Mouse (Mus musculus): Measurements from ENCODE around the gene Onecut3. TPM values are rescaled to one million over a fixed set of nuclear protein-coding genes. Genes with fewer than 3 reads are reported as not detected.
A peak's percentile ranks its signal among the peaks of the same experiment; 100 is the strongest.

Gene Onecut3
- polyA plus RNA-seq, 1 experiment from 2014 or later: 0.05 TPM

DNA sequence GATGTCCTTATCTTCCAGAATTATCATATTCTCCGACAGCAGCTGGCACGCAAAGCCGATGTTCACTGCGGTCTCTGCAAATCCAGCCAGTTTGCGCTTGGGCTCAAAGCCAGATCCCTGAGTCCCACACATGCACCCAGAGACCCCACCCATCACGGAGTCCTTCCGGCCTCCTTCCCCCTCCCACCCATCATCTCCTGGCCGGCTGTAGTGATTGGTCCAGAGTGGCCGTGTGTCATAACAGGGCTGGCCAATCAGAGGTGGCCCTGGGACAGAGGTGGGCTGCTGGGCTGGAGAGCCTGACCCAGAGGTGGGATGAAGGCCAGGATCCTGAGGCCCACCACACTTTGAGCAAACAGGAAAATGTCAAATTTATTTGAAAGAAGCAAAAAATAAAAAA, 31.5 kb downstream of the Onecut3 start:
- Histone ChIP-seq H3K4me2 (replicated peaks; ENCODE audit: low read depth) (no peak overlapping the region), H3K36me3 (ENCODE audit: control insufficient read depth, insufficient read depth) (no peaks in the 10 kb centered on the region), H3K27ac (ENCODE audit: low read depth, low read length) (no peak overlapping the region), H3K4me1 (replicated peaks; ENCODE audit: control insufficient read depth, insufficient read depth, low read length) (no peaks in the 10 kb centered on the region), H3K9ac (ENCODE audit: low read depth, low read length) (no peak overlapping the region), H3K9me3 (ENCODE audit: control insufficient read depth) (no peaks in the 10 kb centered on the region), H3K27me3 (replicated peaks; ENCODE audit: control insufficient read depth, insufficient read depth, low read length) (no peaks in the 10 kb centered on the region), H3K4me3 (ENCODE audit: low read depth, low read length) (no peak overlapping the region)
- 30% methylated on average over 9 of the region's 9 CpGs for WGBS
- TF ChIP-seq CTCF (IDR thresholded peaks at IDR 0.05; ENCODE audit: low read depth): no peak
- peak; percentile 46; the same call in 1 of the 2 replicates for ATAC-seq

DNA sequence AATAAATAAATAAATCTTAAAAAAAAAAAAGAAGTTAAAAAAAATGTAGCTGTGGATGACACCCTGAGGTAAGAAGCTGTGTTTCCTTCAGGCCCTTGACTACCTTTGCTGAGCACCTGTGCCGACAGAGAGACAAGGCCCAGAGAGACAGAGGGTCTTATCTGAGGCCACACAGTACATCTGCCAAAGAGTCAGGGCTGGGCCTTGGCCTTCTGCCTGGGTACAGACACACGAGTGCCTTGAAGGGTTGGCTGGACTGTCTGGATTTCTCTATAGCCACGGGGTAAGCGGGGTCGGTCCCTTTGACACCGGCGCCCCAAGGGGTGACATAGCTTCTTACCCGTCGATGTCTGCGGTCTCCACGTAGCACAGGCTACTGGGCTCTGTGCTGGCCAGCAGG, 38.1 kb downstream of the Onecut3 start:
- Histone ChIP-seq H3K4me3 (ENCODE audit: low read depth, low read length) (no peak overlapping the region), H3K27ac (ENCODE audit: low read depth, low read length) (no peak overlapping the region), H3K27me3 (replicated peaks; ENCODE audit: control insufficient read depth, insufficient read depth, low read length) (peaks cover 20% of the 10 kb centered on the region), H3K36me3 (ENCODE audit: control insufficient read depth, insufficient read depth) (no peaks in the 10 kb centered on the region), H3K9ac (ENCODE audit: low read depth, low read length) (no peak overlapping the region), H3K4me2 (replicated peaks; ENCODE audit: low read depth) (no peak overlapping the region), H3K4me1 (replicated peaks; ENCODE audit: control insufficient read depth, insufficient read depth, low read length) (no peaks in the 10 kb centered on the region; the same call in 1 of the 2 replicates), H3K9me3 (ENCODE audit: control insufficient read depth) (no peaks in the 10 kb centered on the region)
- TF ChIP-seq CTCF (IDR thresholded peaks at IDR 0.05; ENCODE audit: low read depth): no peak
- 89% methylated on average over 11 of the region's 11 CpGs for WGBS
- ATAC-seq: no peak

DNA sequence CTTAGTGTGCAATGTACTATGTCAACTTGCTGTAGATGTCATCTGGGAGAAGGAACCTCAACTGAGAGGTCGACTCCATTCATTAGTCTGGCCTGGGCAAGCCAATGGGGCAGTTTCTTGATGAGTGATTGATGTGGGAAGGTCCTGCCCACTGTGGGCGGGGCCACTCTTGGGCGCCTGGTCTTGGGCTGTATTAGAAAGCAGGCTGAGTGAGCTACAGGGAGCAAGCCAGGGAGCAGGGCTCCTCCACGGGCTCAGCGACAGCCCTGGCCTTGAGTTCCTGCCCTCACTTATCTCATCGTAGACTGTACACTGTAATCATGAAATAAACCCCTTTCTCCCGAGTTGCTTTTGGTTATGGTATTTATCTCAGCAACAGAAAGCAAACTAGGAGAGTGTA, 39.1 kb downstream of the Onecut3 start:
- no peak overlapping the region for H3K4me2 ChIP-seq (replicated peaks; ENCODE audit: low read depth)
- WGBS: 11% methylated on average over 7 of the region's 7 CpGs
- H3K9ac ChIP-seq (ENCODE audit: low read depth, low read length): no peak overlapping the region
- no peaks in the 10 kb centered on the region for H3K36me3 ChIP-seq (ENCODE audit: control insufficient read depth, insufficient read depth)
- H3K4me1 ChIP-seq (replicated peaks; ENCODE audit: control insufficient read depth, insufficient read depth, low read length): no peaks in the 10 kb centered on the region; the same call in 1 of the 2 replicates
- ATAC-seq: 0 out of 2 replicates have a peak, but pooled peaks have one; percentile 31
- H3K9me3 ChIP-seq (ENCODE audit: control insufficient read depth): no peaks in the 10 kb centered on the region
- H3K27me3 ChIP-seq (replicated peaks; ENCODE audit: control insufficient read depth, insufficient read depth, low read length): peaks cover 20% of the 10 kb centered on the region
- H3K27ac ChIP-seq (ENCODE audit: low read depth, low read length): no peak overlapping the region
- H3K4me3 ChIP-seq (ENCODE audit: low read depth, low read length): no peak overlapping the region
- no peak for TF ChIP-seq CTCF (IDR thresholded peaks at IDR 0.05; ENCODE audit: low read depth)

GRCm38 (mm10) chr10:80535071-80535470, 40.4 kb downstream of the Onecut3 start:
- ATAC-seq: no peak
- H3K27ac ChIP-seq (ENCODE audit: low read depth, low read length): no peak overlapping the region
- no peak for TF ChIP-seq CTCF (IDR thresholded peaks at IDR 0.05; ENCODE audit: low read depth)
- peak overlapping the region; percentile 38 for H3K4me2 ChIP-seq (replicated peaks; ENCODE audit: low read depth)
- WGBS: 8% methylated on average over 14 of the region's 14 CpGs
- no peaks in the 10 kb centered on the region for H3K36me3 ChIP-seq (ENCODE audit: control insufficient read depth, insufficient read depth)
- peak overlapping the region; percentile 9; the same call in 1 of the 2 replicates for H3K4me3 ChIP-seq (ENCODE audit: low read depth, low read length)
- H3K9me3 ChIP-seq (ENCODE audit: control insufficient read depth): no peaks in the 10 kb centered on the region
- no peaks in the 10 kb centered on the region; the same call in 1 of the 2 replicates for H3K4me1 ChIP-seq (replicated peaks; ENCODE audit: control insufficient read depth, insufficient read depth, low read length)
- no peak overlapping the region for H3K9ac ChIP-seq (ENCODE audit: low read depth, low read length)
- peaks cover 20% of the 10 kb centered on the region for H3K27me3 ChIP-seq (replicated peaks; ENCODE audit: control insufficient read depth, insufficient read depth, low read length)

GRCm38 (mm10) chr10:80535711-80536110, 41.1 kb downstream of the Onecut3 start:
- Histone ChIP-seq H3K9me3 (ENCODE audit: control insufficient read depth) (no peaks in the 10 kb centered on the region), H3K27ac (ENCODE audit: low read depth, low read length) (no peak overlapping the region), H3K9ac (ENCODE audit: low read depth, low read length) (no peak overlapping the region), H3K4me1 (replicated peaks; ENCODE audit: control insufficient read depth, insufficient read depth, low read length) (no peaks in the 10 kb centered on the region; the same call in 1 of the 2 replicates), H3K36me3 (ENCODE audit: control insufficient read depth, insufficient read depth) (no peaks in the 10 kb centered on the region), H3K27me3 (replicated peaks; ENCODE audit: control insufficient read depth, insufficient read depth, low read length) (peaks cover 20% of the 10 kb centered on the region), H3K4me2 (replicated peaks; ENCODE audit: low read depth) (peak overlapping the region; percentile 38; the same call in 1 of the 2 replicates), H3K4me3 (ENCODE audit: low read depth, low read length) (peak overlapping the region; percentile 9; the same call in 1 of the 2 replicates)
- ATAC-seq: no peak
- 16% methylated on average over 13 of the region's 13 CpGs for WGBS
- no peak for TF ChIP-seq CTCF (IDR thresholded peaks at IDR 0.05; ENCODE audit: low read depth)

GRCm38 (mm10) chr10:80538180-80538579, 43.5 kb downstream of the Onecut3 start:
- Histone ChIP-seq H3K4me1 (replicated peaks; ENCODE audit: control insufficient read depth, insufficient read depth, low read length) (no peaks in the 10 kb centered on the region; the same call in 1 of the 2 replicates), H3K36me3 (ENCODE audit: control insufficient read depth, insufficient read depth) (peaks cover 22% of the 10 kb centered on the region; the same call in 1 of the 2 replicates), H3K4me2 (replicated peaks; ENCODE audit: low read depth) (no peak overlapping the region), H3K9ac (ENCODE audit: low read depth, low read length) (no peak overlapping the region), H3K27ac (ENCODE audit: low read depth, low read length) (no peak overlapping the region), H3K9me3 (ENCODE audit: control insufficient read depth) (no peaks in the 10 kb centered on the region), H3K27me3 (replicated peaks; ENCODE audit: control insufficient read depth, insufficient read depth, low read length) (peaks cover 20% of the 10 kb centered on the region), H3K4me3 (ENCODE audit: low read depth, low read length) (no peak overlapping the region)
- WGBS: 61% methylated on average over 5 of the region's 5 CpGs
- no peak for TF ChIP-seq CTCF (IDR thresholded peaks at IDR 0.05; ENCODE audit: low read depth)
- ATAC-seq: no peak
